Mouse (Mus musculus): Measurements from ENCODE around the gene Fam234b. TPM values are rescaled to one million over a fixed set of nuclear protein-coding genes. Genes with fewer than 3 reads are reported as not detected.

Fam234b gene
- polyA plus RNA-seq, 1 experiment from 2014 or later = 36.3 TPM

DNA sequence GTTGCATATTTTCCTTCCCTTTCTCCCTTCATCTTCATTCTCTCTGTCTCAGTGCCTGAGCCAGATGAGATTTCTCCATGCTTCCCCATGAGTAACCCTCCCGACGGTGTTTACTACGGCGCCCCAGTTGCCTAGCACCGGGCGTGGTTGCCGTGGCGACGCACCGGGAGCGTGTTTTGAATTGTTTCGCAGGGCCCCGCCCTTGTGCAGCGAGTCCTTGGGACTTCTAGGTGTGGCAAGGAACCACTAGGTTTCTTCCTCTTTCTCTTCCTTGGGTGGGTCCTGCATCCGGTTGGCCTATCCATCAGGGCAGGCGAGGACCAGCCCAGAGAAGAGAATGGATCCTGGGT is 54.9 kb downstream of the Fam234b start:
- Histone ChIP-seq H3K9me3 (replicated peaks) (no peaks in the 10 kb centered on the region), H3K4me1 (peaks cover 9% of the 10 kb centered on the region), H3K4me3 (no peak overlapping the region), H3K27me3 (replicated peaks) (peaks cover 49% of the 10 kb centered on the region), H3K9ac (no peak overlapping the region; the same call in 1 of the 2 replicates), H3K4me2 (peak overlapping the region; percentile 36), H3K27ac (no peak overlapping the region), H3K36me3 (no peaks in the 10 kb centered on the region)
- 6% methylated on average over 16 of the region's 16 CpGs for WGBS (ENCODE audit: insufficient replicate concordance)
- peak; percentile 68 for ATAC-seq

DNA sequence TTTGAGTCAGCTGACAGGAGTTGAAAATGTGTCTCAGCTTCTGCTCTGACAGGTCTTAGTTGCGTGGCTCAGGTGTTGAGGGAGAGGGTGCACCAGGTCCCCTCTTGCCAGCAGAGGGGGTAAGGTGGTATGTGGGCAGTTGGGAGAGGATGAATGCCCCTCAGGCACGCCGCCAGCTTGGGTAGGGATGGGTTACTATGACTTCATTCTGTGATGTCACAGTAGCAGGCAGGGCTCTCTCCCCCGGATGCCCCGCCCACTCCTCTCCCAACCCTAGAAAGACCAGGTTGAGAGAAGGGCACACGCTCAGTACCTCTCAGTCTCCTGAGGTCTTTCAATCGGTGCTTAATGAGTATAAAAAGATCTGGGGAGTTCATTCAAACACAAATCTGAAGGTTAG is 56.4 kb downstream of the Fam234b start, which contains the start of gene Gsg1:
Gsg1 (minus strand) TSS at position 199 of the 400 bp plus-strand sequence.
- no peak within 1 kb of the TSS for H3K9ac ChIP-seq
- no peaks in the 10 kb centered on the region for H3K36me3 ChIP-seq
- no peak for ATAC-seq
- H3K4me1 ChIP-seq = peaks cover 9% of the 10 kb centered on the region
- H3K27ac ChIP-seq = no peak within 1 kb of the TSS
- H3K9me3 ChIP-seq (replicated peaks) = no peaks in the 10 kb centered on the region
- WGBS (ENCODE audit: insufficient replicate concordance) = 62% methylated on average over 7 of the region's 7 CpGs
- H3K27me3 ChIP-seq (replicated peaks) = peaks cover 37% of the 10 kb centered on the region
- no peak within 1 kb of the TSS for H3K4me2 ChIP-seq
- no peak within 1 kb of the TSS for H3K4me3 ChIP-seq

DNA sequence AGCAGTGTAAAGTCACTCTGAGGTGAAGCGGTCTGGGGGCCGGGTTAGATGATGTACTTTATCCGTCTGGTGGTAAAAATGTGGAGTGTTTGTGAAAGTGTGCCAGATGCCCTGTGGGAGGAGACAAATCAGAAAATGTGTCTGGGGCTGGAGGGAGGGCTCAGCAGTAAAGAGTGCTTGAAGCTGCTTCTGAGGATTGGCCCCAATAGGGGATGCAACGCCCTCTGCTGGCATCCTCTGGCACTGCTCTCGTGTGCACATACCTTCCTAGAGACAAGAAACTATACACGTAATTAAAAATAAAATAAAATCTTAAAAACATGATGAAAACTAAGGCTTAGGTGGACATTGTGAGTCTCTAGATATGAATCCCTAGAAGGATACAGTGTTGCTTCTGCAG is 62.7 kb downstream of the Fam234b start:
- no peak for ATAC-seq
- H3K27ac ChIP-seq = no peak overlapping the region
- H3K4me3 ChIP-seq = no peak overlapping the region
- peaks cover 6% of the 10 kb centered on the region; the same call in 1 of the 2 replicates for H3K9me3 ChIP-seq (replicated peaks)
- H3K9ac ChIP-seq = no peak overlapping the region
- 82% methylated on average over 6 of the region's 6 CpGs for WGBS (ENCODE audit: insufficient replicate concordance)
- H3K36me3 ChIP-seq = no peaks in the 10 kb centered on the region
- H3K4me2 ChIP-seq = no peak overlapping the region
- no peaks in the 10 kb centered on the region for H3K4me1 ChIP-seq
- no peaks in the 10 kb centered on the region for H3K27me3 ChIP-seq (replicated peaks)

DNA sequence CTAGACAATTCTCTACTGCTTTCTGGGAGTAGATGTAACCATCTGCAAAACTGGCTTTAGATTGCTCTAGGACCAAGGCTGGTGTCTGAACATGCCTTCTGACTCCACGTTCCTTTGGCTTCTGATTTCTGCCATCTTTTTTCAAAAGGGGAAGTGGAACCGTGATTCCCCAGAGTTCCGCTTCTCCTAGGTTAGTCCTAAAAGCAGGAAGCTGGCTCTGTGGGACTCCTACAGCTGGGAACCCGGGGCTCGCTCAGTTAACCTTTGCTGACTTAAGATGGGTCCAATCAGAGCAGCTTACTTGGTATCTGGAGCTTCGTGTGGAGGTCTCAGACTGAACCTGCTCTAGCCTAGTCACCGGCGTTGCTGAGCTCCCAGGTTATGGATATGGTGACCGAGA is 63.3 kb downstream of the Fam234b start:
- 57% methylated on average over 9 of the region's 9 CpGs for WGBS (ENCODE audit: insufficient replicate concordance)
- Histone ChIP-seq H3K27ac (no peak overlapping the region), H3K4me2 (no peak overlapping the region), H3K4me1 (no peaks in the 10 kb centered on the region), H3K9me3 (replicated peaks) (peaks cover 6% of the 10 kb centered on the region; the same call in 1 of the 2 replicates), H3K27me3 (replicated peaks) (no peaks in the 10 kb centered on the region), H3K9ac (no peak overlapping the region), H3K36me3 (no peaks in the 10 kb centered on the region), H3K4me3 (no peak overlapping the region)
- ATAC-seq = no peak

DNA sequence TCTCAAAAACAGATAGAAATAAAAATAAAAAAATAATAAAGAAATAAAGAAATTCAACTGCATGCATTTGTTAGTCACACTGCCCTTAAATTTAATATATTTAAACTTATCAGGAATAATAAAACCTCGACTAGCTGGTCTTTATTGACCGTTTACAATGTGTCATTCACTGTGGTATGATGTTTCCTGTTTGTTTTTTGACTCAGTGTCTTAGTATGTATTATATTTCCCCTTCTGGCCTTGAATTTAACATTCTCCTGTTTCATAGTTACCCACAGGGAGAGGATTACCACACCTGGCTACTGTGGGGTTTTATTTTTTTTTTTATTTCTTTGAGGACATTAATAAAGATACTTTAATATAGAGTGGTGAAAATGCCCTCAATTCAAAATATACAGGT is 64.8 kb downstream of the Fam234b start:
- peaks cover 6% of the 10 kb centered on the region; the same call in 1 of the 2 replicates for H3K9me3 ChIP-seq (replicated peaks)
- H3K27ac ChIP-seq = no peak overlapping the region
- H3K4me1 ChIP-seq = no peaks in the 10 kb centered on the region
- H3K9ac ChIP-seq = no peak overlapping the region
- no peaks in the 10 kb centered on the region for H3K36me3 ChIP-seq
- no peaks in the 10 kb centered on the region for H3K27me3 ChIP-seq (replicated peaks)
- no peak overlapping the region for H3K4me2 ChIP-seq
- no peak overlapping the region for H3K4me3 ChIP-seq
- 47% methylated on average over 2 of the region's 2 CpGs for WGBS (ENCODE audit: insufficient replicate concordance)
- no peak for ATAC-seq

DNA sequence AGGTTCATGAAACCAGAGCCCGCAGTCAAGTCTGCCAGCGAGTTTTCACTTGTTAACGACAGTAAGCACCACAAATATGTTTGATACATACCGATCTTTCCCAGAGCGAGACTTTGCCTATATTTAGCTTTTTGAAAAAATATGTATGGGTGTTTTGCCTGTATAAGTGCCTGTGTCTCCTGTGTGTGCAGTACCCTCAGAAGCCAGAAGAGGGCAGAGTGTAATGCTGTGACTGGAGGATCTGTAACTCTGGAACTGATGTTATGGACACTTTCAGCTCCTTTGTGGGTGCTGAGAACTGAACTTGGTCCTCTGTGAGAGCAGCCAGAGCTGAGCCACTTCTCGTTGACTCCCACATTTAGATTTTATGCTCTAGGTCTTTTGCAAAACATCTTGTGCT is 66.4 kb downstream of the Fam234b start:
- H3K36me3 ChIP-seq = no peaks in the 10 kb centered on the region
- no peak overlapping the region for H3K4me3 ChIP-seq
- no peaks in the 10 kb centered on the region for H3K27me3 ChIP-seq (replicated peaks)
- peaks cover 6% of the 10 kb centered on the region; the same call in 1 of the 2 replicates for H3K9me3 ChIP-seq (replicated peaks)
- H3K27ac ChIP-seq = no peak overlapping the region
- WGBS (ENCODE audit: insufficient replicate concordance) = 88% methylated on average over 6 of the region's 6 CpGs
- H3K9ac ChIP-seq = no peak overlapping the region
- no peak for ATAC-seq
- H3K4me2 ChIP-seq = no peak overlapping the region
- no peaks in the 10 kb centered on the region for H3K4me1 ChIP-seq

DNA sequence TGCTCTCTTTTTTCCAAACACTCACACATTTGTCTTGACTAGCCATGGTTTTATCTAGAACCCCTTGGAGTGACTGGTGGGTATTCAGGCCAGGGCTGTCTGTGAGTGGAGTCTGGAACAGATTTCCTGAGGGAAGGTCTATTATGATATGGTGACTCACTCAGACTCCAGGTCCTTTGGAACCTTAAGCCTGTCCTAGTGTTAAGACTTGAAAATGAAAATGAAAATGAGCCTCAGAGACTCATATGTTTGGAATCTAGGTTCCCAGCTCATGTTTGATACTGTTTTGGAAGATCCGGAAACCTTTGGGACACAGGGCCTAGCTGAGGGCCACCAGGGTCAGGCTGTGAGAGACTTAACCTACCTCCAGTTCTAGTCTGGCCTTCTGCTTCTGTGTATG is 68.3 kb downstream of the Fam234b start:
- H3K36me3 ChIP-seq = no peaks in the 10 kb centered on the region
- H3K4me3 ChIP-seq = no peak overlapping the region
- no peak overlapping the region for H3K9ac ChIP-seq
- 85% methylated on average over 1 of the region's 1 CpGs for WGBS (ENCODE audit: insufficient replicate concordance)
- no peak overlapping the region for H3K27ac ChIP-seq
- no peak overlapping the region for H3K4me2 ChIP-seq
- no peaks in the 10 kb centered on the region for H3K4me1 ChIP-seq
- H3K27me3 ChIP-seq (replicated peaks) = peaks cover 7% of the 10 kb centered on the region; the same call in 1 of the 2 replicates
- H3K9me3 ChIP-seq (replicated peaks) = peaks cover 6% of the 10 kb centered on the region; the same call in 1 of the 2 replicates
- no peak for ATAC-seq

DNA sequence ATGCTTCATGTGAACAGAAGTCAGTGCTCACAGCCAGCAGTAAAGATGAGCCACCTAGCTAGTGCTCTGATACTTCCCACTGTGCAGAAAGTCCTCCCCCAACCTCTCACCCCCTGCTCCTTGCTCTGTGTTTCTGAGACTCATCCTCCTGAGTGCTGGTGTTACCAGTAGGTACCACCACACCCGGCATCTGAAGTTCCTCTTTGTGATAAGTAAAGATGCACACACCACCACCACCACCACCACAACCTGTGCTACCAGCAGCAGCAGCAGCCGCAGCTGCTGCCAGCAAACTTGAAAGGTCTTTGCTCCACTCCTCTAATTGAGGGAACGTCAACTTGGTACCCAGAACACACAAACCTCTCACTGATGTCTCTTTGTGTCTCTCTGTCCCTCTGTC is 69.4 kb downstream of the Fam234b start:
- Histone ChIP-seq H3K36me3 (no peaks in the 10 kb centered on the region), H3K9me3 (replicated peaks) (peaks cover 6% of the 10 kb centered on the region; the same call in 1 of the 2 replicates), H3K9ac (no peak overlapping the region), H3K27ac (no peak overlapping the region), H3K4me2 (no peak overlapping the region), H3K4me3 (no peak overlapping the region), H3K27me3 (replicated peaks) (peaks cover 7% of the 10 kb centered on the region; the same call in 1 of the 2 replicates), H3K4me1 (no peaks in the 10 kb centered on the region)
- WGBS (ENCODE audit: insufficient replicate concordance) = 43% methylated on average over 3 of the region's 3 CpGs
- ATAC-seq = no peak

DNA sequence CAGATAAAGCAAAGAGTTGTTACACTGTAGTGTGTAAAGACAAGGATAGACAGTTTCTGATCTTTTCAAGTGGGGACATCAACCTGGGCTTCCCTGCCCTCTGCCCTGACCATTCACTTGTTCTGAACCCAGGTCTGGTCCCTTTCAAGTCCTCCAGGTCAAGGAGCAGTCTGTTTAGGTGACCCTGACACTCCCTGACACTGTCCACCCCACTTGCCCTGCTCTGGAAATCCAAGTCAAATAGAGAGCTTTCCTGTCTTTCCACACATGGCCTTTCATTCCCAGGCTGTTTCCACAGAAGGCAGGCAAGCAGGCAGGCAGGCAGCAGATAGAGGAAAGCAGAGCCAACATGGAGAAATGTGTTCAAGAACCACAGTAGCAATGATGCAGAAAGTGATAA is 70.6 kb downstream of the Fam234b start:
- no peak overlapping the region for H3K27ac ChIP-seq
- peaks cover 6% of the 10 kb centered on the region; the same call in 1 of the 2 replicates for H3K9me3 ChIP-seq (replicated peaks)
- H3K36me3 ChIP-seq = no peaks in the 10 kb centered on the region
- H3K9ac ChIP-seq = no peak overlapping the region
- no peaks in the 10 kb centered on the region for H3K4me1 ChIP-seq
- no peak for ATAC-seq
- H3K4me3 ChIP-seq = no peak overlapping the region
- H3K27me3 ChIP-seq (replicated peaks) = peaks cover 7% of the 10 kb centered on the region; the same call in 1 of the 2 replicates
- H3K4me2 ChIP-seq = no peak overlapping the region

DNA sequence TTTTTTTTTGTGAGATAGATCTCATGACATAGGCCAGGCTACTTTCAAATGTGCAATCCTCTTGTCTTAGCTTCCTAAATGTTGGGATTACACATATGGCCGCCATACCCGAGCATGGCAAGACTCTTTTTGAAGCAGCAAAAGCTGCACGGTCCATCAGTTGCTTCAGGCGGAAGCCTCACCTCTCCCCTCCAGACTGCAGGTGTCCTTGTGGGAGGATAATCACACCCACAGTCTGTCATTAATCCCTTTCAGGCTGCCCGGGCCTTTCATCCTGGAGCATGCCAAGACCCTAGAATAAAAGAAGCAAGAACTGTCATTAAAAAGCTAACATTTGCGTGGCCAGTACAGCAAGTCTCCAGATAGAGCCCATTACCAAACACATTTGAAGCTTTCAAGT is 71.8 kb downstream of the Fam234b start:
- no peak for ATAC-seq
- H3K4me2 ChIP-seq = no peak overlapping the region

DNA sequence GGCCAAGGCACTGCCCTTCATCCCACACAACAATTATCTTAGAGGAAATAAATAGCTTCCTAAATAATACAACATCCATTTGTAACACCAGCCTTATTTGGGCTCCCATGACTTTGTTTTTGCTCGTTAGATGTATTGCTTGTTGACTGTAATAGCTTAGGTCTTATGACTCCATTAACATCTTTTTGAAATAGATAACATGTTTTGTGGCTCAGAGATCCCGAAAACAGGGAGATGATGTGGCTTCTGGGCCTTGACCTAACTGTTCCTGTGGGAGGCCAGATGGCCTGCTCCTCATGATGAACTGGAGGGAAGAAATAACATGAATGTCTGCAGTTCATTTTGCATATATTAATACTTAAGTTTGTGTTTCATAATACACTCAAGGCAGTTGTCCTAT is 74.0 kb downstream of the Fam234b start:
- Histone ChIP-seq H3K4me3 (no peak overlapping the region), H3K27ac (no peak overlapping the region), H3K9me3 (replicated peaks) (no peaks in the 10 kb centered on the region), H3K36me3 (no peaks in the 10 kb centered on the region), H3K9ac (no peak overlapping the region), H3K4me1 (no peaks in the 10 kb centered on the region), H3K27me3 (replicated peaks) (peaks cover 7% of the 10 kb centered on the region; the same call in 1 of the 2 replicates), H3K4me2 (no peak overlapping the region)
- ATAC-seq = no peak
- 43% methylated on average over 2 of the region's 2 CpGs for whole genome bisulfite sequencing (ENCODE audit: insufficient replicate concordance)

More for the DNA sequence above, 71.8 kb downstream of the Fam234b start:
- 60% methylated on average over 6 of the region's 6 CpGs for WGBS (ENCODE audit: insufficient replicate concordance)
- Histone ChIP-seq H3K9me3 (replicated peaks) (no peaks in the 10 kb centered on the region), H3K27me3 (replicated peaks) (peaks cover 7% of the 10 kb centered on the region; the same call in 1 of the 2 replicates), H3K36me3 (no peaks in the 10 kb centered on the region), H3K27ac (no peak overlapping the region), H3K9ac (no peak overlapping the region), H3K4me1 (no peaks in the 10 kb centered on the region), H3K4me3 (no peak overlapping the region)

DNA sequence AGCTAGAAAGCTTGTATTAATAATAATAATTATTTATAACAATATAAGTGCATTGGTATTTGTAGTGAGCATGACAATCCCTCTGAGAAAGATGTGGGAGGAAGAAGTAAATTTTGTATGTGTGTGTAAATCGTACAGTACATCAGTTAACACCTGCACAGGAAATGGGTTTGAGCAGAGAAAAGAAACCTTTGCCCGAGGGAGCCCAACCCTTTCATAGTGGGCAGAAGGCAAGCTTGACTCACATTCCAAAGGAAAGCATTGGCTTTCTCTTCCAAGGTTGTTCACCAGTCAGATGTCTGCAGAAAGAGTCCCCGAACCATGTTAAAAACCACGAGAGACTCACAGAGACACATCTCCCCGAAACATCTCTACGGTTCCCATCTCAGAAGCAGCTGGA is 75.3 kb downstream of the Fam234b start:
- H3K27me3 ChIP-seq (replicated peaks) = peaks cover 10% of the 10 kb centered on the region; the same call in 1 of the 2 replicates
- H3K4me2 ChIP-seq = no peak overlapping the region
- H3K36me3 ChIP-seq = no peaks in the 10 kb centered on the region
- ATAC-seq = no peak
- H3K9ac ChIP-seq = no peak overlapping the region
- no peaks in the 10 kb centered on the region for H3K9me3 ChIP-seq (replicated peaks)
- WGBS (ENCODE audit: insufficient replicate concordance) = 63% methylated on average over 6 of the region's 6 CpGs
- H3K4me1 ChIP-seq = no peaks in the 10 kb centered on the region
- no peak overlapping the region for H3K27ac ChIP-seq
- no peak overlapping the region for H3K4me3 ChIP-seq

DNA sequence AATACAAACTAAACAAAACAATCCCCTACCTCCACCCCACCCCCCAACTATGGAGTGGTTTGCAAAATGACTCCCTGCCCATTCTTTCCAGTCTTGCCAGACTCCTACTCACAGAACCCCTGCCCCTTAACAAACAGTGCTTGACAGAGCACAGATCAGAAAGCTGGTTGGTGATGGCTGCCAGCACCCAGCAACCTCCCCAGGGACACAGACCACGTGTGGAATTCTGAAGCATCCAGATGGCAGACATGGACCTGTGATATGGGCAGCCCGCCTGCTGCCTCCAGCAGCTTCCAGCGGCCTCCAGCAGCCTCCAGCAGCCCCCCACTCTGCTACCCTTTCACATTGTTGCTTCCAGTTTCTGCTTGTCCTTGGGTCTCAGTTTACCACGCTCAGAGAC is 77.5 kb downstream of the Fam234b start:
- Histone ChIP-seq H3K4me3 (no peak overlapping the region), H3K4me1 (no peaks in the 10 kb centered on the region), H3K27ac (no peak overlapping the region), H3K4me2 (no peak overlapping the region), H3K36me3 (no peaks in the 10 kb centered on the region), H3K9ac (no peak overlapping the region), H3K27me3 (replicated peaks) (peaks cover 6% of the 10 kb centered on the region; the same call in 1 of the 2 replicates), H3K9me3 (replicated peaks) (no peaks in the 10 kb centered on the region)
- no peak for ATAC-seq
- 51% methylated on average over 4 of the region's 4 CpGs for WGBS (ENCODE audit: insufficient replicate concordance)

Data from liver, embryonic 12.5 days (tissue).